Mouse (Mus musculus): Measurements from ENCODE around the gene Dlk1. TPM values are rescaled to one million over a fixed set of nuclear protein-coding genes. Genes with fewer than 3 reads are reported as not detected.

Dlk1 gene
- total RNA-seq, 2 experiments from 2014 or later, result 2.1 to 2.9 TPM

GRCm38 (mm10) chr12:109512151-109512907, 59.7 kb downstream of the Dlk1 start:
- DNase-seq (ENCODE audit: extremely low spot score in 1 of 2, low spot score in 2 of 2), result no peak
- intact Hi-C loops (cut with DNase I), result no loop called here

Other genes with a start within 250 kb of the Dlk1 start
- under 1 TPM; 0.13 to 0.14 TPM for gene Rtl1, start 147.5 kb downstream of the Dlk1 start, total RNA-seq (2021)

Data from left cerebral cortex, postnatal 10 days (tissue).